Mouse (Mus musculus) ES-E14 (cell line): ENCODE data around the gene Clstn2.

Source experiments
- CHD2 ChIP-seq: IDR thresholded peaks from 2 replicates; pipeline ENCODE4 v1.6.1; 2014; ENCODE audit warnings: mild to moderate bottlenecking, low read depth, low read length, inconsistent platforms
- HCFC1 ChIP-seq: IDR thresholded peaks from 2 replicates; pipeline ENCODE4 v1.6.1; 2012; ENCODE audit warnings: low read length, inconsistent platforms, borderline replicate concordance; ENCODE audit not compliant: insufficient read depth
- MAFK ChIP-seq: IDR thresholded peaks from 2 replicates; pipeline ENCODE4 v1.6.1; 2014; ENCODE audit warnings: mild to moderate bottlenecking, low read depth, low read length, inconsistent platforms; ENCODE audit not compliant: insufficient read depth
- ZC3H11A ChIP-seq: IDR thresholded peaks from 2 replicates; pipeline ENCODE4 v1.6.1; 2012; ENCODE audit warnings: low read depth, mild to moderate bottlenecking, inconsistent platforms, low read length, borderline replicate concordance
- ZNF384 ChIP-seq: IDR thresholded peaks from 2 replicates; pipeline ENCODE4 v1.6.1; 2012; ENCODE audit warnings: low read depth, low read length, inconsistent platforms

DNA sequence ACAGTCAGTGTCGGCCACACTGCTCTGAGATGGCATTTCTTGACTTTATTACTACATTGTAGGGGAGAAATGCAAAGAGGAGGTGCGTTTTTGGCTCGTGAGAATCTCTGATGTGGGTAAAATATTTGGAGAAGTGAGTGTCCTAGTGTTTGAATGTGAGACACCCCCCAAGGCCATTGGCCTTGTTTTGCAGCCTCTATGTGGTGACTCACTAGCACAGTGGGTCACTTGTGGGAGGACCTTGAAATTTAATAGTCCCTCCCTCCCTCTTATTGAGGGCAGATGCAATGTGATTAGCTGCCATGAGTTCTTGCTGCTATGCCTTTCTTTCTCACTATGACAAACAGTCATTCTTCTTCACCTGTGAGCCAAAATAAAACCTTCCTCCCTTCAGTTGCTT is 374.2 kb downstream of the Clstn2 start:
- TF ChIP-seq CHD2 (no peak), HCFC1 (no peak), MAFK (no peak), ZC3H11A (no peak), ZNF384 (no peak)
